Mouse (Mus musculus) olfactory bulb, adult 2 months (tissue): ENCODE results near the gene Ggt1. TPM values are rescaled to one million over a fixed set of nuclear protein-coding genes. Genes with fewer than 3 reads are reported as not detected.

Source experiments
- H3K27ac ChIP-seq: fragments of 200-500 bp; 2 replicates; pipeline ENCODE4 v1.5.1; 2012; ENCODE audit warnings: low read depth, low read length; ENCODE audit not compliant: insufficient read depth
- H3K4me1 ChIP-seq: fragments of 200-500 bp; 2 replicates; pipeline ENCODE4 v1.6.1; 2012; ENCODE audit warnings: low read length; ENCODE audit not compliant: control insufficient read depth, insufficient read depth
- H3K4me3 ChIP-seq: fragments of 200-500 bp; 2 replicates; pipeline ENCODE4 v1.5.1; 2012; ENCODE audit warnings: mild to moderate bottlenecking, low read depth, low read length, moderate library complexity; ENCODE audit not compliant: insufficient read depth
- CTCF ChIP-seq: fragments of 200-500 bp; IDR thresholded peaks from 2 replicates; pipeline ENCODE4 v1.5.1; 2012; ENCODE audit warnings: low read depth, mild to moderate bottlenecking, low read length, moderate library complexity; ENCODE audit not compliant: insufficient read depth
- POLR2A ChIP-seq: fragments of 200-500 bp; IDR thresholded peaks from 2 replicates; pipeline ENCODE4 v1.6.1; 2012; ENCODE audit warnings: mild to moderate bottlenecking, low read depth, low read length, moderate library complexity; ENCODE audit not compliant: insufficient read depth
- WGBS: fragments of 180-500 bp; shearing (Covaris S2); methylation state at CpG from one replicate; pipeline ENCODE4 v1.1.7; 2018; 5-methylcytosine and 5-hydroxymethylcytosine counted together
- polyA plus RNA-seq: library from polyadenylated mRNA; stranded (reverse); fragments of >200 nt; gene quantifications from 2 replicates; pipeline ENCODE4 v1.2.4, GENCODE M21; 2012; ENCODE audit warnings: low replicate concordance; ENCODE audit not compliant: missing spikeins, insufficient read depth, insufficient read length

Ggt1 gene
- polyA plus RNA-seq, 1 experiment = not detected

DNA sequence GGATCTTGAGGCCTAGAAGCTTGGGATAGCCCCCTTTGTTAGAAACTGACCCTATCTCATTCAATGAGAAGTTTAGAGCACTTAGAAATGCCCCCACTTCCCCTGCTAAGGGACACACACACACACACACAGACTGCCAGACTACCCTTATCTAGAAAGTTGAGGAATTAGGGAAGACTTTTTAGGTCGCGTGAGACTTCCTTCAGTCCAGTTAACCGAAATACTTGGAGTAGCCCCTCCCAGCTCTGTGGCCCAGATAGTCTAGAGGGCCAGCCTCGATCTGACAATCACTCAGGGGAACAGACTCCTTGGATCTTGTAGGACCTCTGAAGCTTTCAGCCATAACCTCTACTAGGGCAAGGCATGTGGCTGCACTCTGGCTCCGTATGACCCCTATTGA, 6.6 kb downstream of the Ggt1 start:
- Histone ChIP-seq H3K27ac (no peak overlapping the region), H3K4me1 (peaks cover 2% of the 10 kb centered on the region; the same call in 1 of the 2 replicates), H3K4me3 (no peak overlapping the region)
- 55% methylated on average over 5 of the region's 5 CpGs for WGBS
- TF ChIP-seq POLR2A = no peak
- TF ChIP-seq CTCF = no peak

DNA sequence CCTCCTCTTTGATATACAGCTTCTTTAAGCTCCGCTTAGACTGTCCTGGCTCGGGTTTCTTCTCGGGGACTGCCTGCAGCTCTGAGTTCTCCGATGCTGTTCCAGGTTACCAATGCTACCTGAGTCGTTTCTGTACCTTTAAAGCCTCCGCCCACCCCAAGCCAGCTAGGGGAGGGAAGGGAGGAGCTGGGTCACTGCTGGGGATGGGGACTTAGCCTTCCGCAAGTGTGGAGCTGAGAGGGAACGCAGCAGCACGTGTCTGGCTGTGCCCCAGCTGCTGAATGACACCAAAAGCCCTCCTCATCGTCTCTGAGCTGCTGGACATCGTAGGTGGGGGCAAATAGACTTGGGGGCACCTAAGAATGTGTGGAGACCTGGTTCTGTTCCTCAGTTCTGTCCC, 7.0 kb downstream of the Ggt1 start:
- Histone ChIP-seq H3K4me3 (no peak overlapping the region), H3K4me1 (peaks cover 2% of the 10 kb centered on the region; the same call in 1 of the 2 replicates), H3K27ac (no peak overlapping the region)
- 22% methylated on average over 11 of the region's 11 CpGs for WGBS
- TF ChIP-seq POLR2A (no peak), CTCF (no peak)

DNA sequence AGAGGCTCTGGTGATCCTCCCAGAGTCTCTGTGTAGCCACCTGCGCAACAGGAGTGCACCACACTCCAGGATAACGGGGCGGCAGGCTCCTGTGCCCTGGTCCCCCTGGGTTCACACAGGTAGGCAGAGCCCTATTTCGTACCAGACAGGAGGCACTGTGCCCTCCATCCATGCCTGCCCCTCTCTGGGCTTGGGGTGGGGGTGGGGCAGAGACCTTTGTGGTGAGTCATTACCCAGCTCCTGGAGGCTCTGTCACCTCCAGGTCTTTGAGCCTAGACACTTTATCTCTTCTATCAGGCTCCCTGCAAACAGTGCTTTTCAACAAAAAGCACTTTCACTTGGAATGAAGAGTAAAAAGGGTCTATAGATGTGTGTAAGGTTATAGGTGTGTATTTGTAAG, 7.4 kb downstream of the Ggt1 start:
- Histone ChIP-seq H3K27ac (no peak overlapping the region), H3K4me3 (no peak overlapping the region), H3K4me1 (peaks cover 2% of the 10 kb centered on the region; the same call in 1 of the 2 replicates)
- 41% methylated on average over 4 of the region's 4 CpGs for WGBS
- TF ChIP-seq CTCF (no peak), POLR2A (no peak)

DNA sequence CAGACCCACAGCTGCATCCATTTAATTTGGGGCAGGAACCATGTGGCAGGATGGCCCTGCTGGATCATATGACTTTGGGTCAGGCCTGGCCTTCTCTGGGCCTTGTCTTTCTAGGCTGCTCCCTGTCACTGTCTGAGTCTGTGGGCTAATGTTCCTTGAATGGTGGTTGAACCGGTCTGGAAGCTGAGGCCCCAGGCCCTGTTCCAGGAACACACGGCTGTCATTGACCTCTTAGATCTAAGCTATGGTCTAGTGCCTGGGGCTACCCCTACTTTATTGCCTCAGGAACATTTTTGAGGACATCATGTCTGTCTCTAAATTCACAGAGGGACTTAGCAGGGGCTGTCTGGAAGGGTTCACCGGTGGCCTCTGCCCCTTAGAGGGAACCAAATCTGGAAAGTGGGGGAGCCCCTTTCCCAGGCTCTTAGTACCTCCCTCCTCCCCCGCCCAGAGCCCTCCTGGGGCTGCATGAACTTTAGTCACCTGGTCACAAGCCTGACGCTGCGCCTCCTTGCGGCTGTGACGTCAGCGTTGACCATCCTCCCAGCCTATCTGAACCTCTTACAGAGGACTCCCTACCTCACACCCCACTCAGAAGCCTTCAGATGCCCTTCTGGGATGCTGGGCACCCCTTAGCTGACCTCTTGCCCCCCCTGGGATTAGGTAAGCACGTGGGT, 9.7 kb downstream of the Ggt1 start:
- WGBS = 48% methylated on average over 10 of the region's 10 CpGs
- TF ChIP-seq POLR2A (no peak), CTCF (no peak)
- H3K4me3 ChIP-seq = no peak overlapping the region
- H3K4me1 ChIP-seq = peaks cover 2% of the 10 kb centered on the region; the same call in 1 of the 2 replicates
- H3K27ac ChIP-seq = no peak overlapping the region

- Histone ChIP-seq H3K4me3 (no peak overlapping the region), H3K27ac (no peak overlapping the region), H3K4me1 (peaks cover 2% of the 10 kb centered on the region; the same call in 1 of the 2 replicates)
- 49% methylated on average over 9 of the region's 9 CpGs for WGBS
- TF ChIP-seq POLR2A = no peak
- TF ChIP-seq CTCF = no peak
Measured at GRCm38 (mm10) chr10:75571937-75572336, 10.5 kb downstream of the Ggt1 start.

- TF ChIP-seq CTCF (no peak), POLR2A (no peak)
- Histone ChIP-seq H3K27ac (no peak overlapping the region), H3K4me3 (no peak overlapping the region), H3K4me1 (peaks cover 2% of the 10 kb centered on the region; the same call in 1 of the 2 replicates)
- 68% methylated on average over 10 of the region's 10 CpGs for WGBS
Measured at GRCm38 (mm10) chr10:75573181-75573580, 11.8 kb downstream of the Ggt1 start.

DNA sequence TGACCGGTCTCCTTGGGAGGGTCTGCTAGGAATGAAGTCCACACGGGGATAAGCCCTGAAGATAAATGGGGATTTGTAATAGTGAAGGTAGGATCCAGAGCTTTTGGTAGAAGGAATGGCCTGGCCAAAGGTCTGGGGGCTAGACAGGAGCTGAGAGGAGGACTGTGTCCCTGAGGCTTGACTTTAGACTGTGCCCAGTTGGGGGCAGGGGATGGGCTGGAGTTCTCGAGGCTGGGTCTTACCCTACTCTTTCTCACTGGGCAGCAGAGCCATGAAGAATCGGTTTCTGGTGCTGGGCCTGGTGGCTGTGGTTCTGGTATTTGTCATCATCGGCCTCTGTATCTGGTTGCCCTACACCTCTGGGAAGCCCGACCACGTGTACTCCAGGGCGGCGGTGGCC, 12.6 kb downstream of the Ggt1 start:
- WGBS = 92% methylated on average over 9 of the region's 9 CpGs

DNA sequence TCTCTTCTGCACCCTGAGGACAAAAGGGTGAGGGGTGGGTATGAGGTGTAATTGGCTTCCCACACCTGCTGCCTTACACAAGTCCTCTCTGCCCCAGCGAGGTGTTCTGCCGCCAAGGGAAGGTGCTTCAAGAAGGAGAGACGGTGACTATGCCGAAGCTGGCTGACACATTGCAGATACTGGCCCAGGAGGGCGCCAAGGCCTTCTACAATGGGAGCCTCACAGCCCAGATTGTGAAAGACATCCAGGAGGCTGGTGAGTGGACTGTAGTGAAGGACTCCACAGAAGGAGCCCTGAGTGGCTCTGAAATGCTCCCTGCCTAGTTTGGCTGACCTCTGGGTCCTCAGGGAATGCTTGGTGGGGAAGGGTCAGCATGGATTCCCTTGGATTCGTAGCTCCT, 17.7 kb downstream of the Ggt1 start:
- TF ChIP-seq CTCF (no peak), POLR2A (no peak)
- 90% methylated on average over 6 of the region's 6 CpGs for WGBS
- Histone ChIP-seq H3K4me1 (no peaks in the 10 kb centered on the region), H3K4me3 (no peak overlapping the region), H3K27ac (no peak overlapping the region)

More for the DNA sequence above, 12.6 kb downstream of the Ggt1 start:
- TF ChIP-seq POLR2A = no peak
- no peak for TF ChIP-seq CTCF
- no peak overlapping the region for H3K27ac ChIP-seq
- H3K4me3 ChIP-seq = no peak overlapping the region
- no peaks in the 10 kb centered on the region for H3K4me1 ChIP-seq

DNA sequence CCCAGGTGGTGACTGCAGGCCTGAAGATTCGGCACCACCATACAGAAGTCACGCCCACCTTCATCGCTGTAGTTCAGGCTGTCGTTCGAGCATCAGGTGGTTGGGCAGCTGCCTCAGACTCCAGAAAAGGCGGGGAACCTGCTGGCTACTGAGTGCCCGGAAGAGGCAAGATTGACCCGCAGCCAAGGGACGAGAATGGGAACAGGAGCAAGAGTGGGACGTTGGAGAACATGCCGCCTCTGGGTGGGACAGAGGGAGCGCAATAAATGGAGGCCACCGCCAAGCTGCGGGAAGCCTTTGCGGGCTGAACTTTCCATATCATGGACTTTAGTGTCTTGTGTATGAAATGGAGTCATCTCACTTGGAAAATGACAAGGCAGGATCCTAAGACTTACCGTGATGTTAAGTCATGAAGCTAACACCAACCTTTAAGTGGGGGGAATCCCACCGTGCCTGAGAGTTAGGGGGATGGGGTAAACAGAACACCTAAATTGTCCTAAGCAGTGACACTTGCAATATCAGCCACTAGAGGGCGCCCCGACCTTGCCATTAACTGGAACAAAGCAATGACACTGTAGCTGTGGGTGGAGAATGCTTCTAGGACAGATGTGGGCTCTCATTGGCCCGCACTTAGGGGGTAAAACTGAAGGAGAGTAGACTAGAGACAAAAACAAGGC, 24.6 kb downstream of the Ggt1 start:
- Histone ChIP-seq H3K4me3 (no peak overlapping the region), H3K4me1 (peaks cover 6% of the 10 kb centered on the region), H3K27ac (no peak overlapping the region)
- WGBS = 17% methylated on average over 20 of the region's 20 CpGs
- no peak for TF ChIP-seq CTCF
- no peak for TF ChIP-seq POLR2A
